Mouse (Mus musculus) left cerebral cortex, postnatal 25 days (tissue): ENCODE data around the gene Pofut2. TPM values are rescaled to one million over a fixed set of nuclear protein-coding genes. Genes with fewer than 3 reads are reported as not detected.

ENCODE experiments used
- DNase-seq, 2 experiments: peaks; one replicate each; pipeline ENCODE4 v3.0.0; 2022; ENCODE audit warnings: low spot score in 2 of 2, mixed read lengths in 1 of 2
- intact Hi-C: fragments of 180-260 bp; cut with DNase I; formaldehyde crosslinking; loops from one replicate; pipeline ENCODE4 v1.15.1; 2025
- total RNA-seq, 2 experiments: library from RNA; stranded (reverse); gene quantifications; 2 replicates each; pipeline ENCODE4 v1.2.3; 2021

The Pofut2 gene
- total RNA-seq, 2 experiments from 2014 or later, result 32.8 to 35.9 TPM

DNA sequence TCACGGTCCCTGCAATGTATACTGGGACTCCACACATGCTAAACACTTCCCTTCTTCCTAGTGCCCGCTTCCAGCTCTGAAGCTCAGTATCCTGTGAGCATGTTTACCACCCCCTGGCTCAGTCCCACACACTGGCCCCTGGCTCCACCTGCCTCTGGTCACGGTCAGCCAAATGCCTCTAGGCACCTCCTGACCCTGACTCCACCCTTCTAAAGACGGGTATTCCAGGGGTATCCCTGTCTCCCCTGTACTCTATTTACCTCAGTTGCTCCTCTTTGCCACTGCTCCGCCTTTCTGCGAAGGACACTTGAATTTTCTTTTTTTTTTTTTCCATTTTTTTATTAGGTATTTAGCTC, 31.7 kb upstream of the Pofut2 start:
- intact Hi-C loops, result no loop called here

GRCm38 (mm10) chr10:77229609-77230595, 29.1 kb upstream of the Pofut2 start:
- intact Hi-C loops, result no loop called here
- DNase-seq, result no peak

More for the DNA sequence above, 31.7 kb upstream of the Pofut2 start:
- no peak for DNase-seq

DNA sequence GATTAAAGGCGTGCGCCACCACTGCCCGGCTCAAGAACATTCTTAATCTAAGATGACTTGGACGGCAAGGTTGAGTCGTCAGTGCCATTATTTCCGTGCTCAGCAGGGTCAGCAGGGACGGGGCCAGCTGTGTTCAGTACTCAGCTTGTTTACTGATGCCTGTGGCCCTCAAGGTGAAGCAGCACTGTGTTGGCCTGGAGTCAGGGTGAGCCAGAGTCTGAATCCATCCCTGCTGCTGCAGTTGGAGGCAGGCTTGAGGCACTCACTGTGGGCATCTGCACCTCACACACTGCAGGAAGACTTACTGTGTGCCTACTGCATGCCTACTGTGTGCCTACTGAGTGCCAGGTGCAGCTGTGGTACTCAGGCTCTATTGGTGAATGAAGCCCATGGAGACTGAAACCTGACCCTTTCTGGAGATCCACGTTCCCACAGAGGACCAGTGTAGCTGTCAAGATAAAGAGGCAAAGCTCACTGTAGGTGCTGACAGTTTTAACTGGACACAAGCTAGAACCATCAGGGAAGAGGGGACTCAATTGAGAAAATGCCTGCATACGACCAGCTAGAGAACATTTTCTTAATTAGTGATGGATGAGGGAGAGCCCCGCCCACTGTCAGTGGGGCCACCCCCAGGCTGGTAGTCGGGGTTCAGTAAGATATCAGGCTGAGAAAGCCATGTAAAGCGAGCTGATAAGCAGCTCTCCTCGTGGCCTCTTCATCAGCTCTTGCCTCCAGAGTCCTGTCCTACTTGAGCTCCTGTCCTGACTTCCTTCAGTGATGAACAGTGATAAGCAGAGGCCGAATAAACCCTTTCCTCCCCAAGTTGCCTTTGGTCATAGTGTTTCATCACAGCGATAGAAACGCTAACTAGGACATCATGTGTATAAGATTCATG, 26.9 kb upstream of the Pofut2 start:
- no peak for DNase-seq
- intact Hi-C loops, result no loop called here

DNA sequence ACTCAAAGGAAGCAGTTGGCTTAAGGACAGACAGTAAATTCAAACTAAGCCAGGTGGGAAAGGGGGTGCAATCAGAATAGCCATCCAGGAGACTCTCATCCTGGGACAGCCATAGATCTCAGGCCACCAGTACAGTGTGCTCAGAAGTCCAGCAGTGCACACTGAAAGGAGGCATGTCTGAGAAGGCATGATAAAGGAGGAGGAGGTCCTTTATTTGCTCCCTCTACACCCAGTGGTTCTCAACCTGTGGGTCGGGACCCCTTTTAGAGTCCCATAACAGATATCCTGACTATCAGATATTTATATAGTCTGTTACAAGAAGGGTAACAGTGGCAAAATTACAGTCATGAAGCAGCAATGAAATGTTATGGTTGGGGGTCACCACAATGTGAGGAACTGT, 25.8 kb upstream of the Pofut2 start:
- intact Hi-C loops, result no loop called here
- DNase-seq, result no peak

- intact Hi-C loops, result loop anchor here (5.0 kb wide), 1 partner anchor 1603 kb away; no protein-coding TSS in a partner anchor
- DNase-seq, result no peak
Measured at GRCm38 (mm10) chr10:77234991-77235616, 23.9 kb upstream of the Pofut2 start.

- intact Hi-C loops, result loop anchor here (5.0 kb wide), 1 partner anchor 1606 kb away; no protein-coding TSS in a partner anchor
- peak in 1 of 2 experiments; percentile 54 for DNase-seq
Measured at GRCm38 (mm10) chr10:77237795-77238580, 21.0 kb upstream of the Pofut2 start.

- DNase-seq, result no peak
- intact Hi-C loops, result no loop called here
Measured at GRCm38 (mm10) chr10:77240764-77241163, 18.3 kb upstream of the Pofut2 start.

- intact Hi-C loops, result no loop called here
- no peak for DNase-seq
Measured at GRCm38 (mm10) chr10:77242396-77242795, 16.6 kb upstream of the Pofut2 start.

DNA sequence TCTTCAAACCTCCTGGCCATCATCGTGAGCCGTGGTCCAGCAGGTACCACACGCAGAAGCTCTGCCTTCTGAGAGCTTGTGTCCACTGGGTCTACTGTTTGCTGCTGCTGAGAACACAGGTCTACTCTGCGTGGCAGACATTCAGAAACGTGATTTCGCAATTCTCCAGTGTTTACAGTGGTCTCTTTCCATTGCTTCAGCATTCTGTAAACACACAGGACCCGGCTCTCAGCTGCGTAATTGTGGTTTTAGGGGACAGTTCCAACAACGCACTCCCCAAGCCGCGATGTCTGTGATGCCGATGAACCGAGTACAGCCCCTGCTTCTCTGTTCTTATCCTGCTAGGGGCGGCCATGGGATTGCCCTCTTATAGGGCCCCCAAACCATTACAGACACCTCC, 16.1 kb upstream of the Pofut2 start:
- intact Hi-C loops, result no loop called here
- no peak for DNase-seq

GRCm38 (mm10) chr10:77243572-77244161, 15.4 kb upstream of the Pofut2 start:
- DNase-seq, result no peak
- intact Hi-C loops, result no loop called here

DNA sequence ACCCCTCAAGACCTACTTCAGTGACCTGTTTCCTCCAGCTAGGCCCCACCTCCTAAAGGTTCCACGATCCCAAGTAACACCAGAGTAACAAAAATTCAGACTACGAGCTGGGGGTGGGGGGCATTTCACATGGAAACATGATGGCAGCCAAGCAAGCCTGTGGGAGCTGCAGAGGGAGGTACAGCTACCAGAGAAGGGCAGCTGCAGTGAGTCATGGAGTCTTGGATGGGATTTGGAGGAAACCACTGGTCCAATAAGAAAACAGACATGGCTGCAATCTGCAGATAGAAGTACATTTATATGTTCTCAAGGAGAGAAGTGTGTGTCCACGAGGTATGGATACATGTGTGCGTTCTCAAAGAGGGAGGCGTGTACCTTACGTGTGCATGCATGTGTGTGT, 14.2 kb upstream of the Pofut2 start:
- intact Hi-C loops, result no loop called here
- no peak for DNase-seq

DNA sequence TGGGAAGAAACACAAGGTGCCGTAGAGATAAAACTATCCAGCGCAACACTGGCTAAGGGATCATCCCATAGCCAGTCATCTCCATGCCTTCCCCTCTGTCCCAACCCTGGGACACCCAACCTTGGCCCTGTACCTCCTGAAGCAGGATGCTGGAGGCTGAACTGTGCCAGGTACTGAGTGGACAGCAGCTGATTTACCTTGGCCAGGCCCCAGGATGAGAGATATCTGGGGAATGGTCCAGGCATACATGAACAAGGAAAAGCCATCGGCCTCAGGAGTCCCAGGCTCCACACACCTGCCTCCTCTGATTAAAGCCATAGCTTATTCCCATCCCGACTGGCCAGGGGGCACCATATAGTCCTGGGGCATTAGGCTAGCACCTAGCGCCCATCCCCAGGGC, 12.0 kb upstream of the Pofut2 start:
- DNase-seq, result no peak
- intact Hi-C loops, result no loop called here

- DNase-seq, result no peak
- intact Hi-C loops, result no loop called here
Measured at GRCm38 (mm10) chr10:77247707-77248106, 11.3 kb upstream of the Pofut2 start.

DNA sequence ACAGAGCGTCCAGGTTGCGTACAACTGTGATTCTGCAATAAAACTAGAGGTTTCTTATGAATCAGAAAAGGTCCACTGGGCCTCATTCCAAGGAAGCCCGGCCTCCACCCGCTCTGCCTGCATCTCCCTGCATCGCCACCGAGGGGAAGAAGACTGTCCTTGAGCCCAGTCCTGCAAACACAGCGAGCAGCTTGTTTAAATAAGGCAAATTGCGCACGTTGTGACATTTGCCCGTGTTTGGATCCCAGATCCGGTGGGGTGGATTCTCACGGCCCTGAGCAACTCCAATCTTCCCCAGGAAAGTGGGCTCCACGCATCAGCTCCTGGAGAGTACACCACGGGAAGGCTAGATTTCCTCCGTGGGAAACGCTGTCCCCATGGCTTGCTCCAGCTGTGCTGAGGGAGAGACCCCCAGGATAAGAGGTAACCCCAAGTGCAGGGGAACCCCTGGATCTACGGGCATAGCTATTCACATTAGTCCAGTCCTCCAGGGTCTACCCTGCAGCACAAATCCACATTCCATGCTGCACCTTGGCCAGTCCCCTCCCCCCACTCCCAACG, 7.7 kb upstream of the Pofut2 start:
- intact Hi-C loops, result loop anchor here (5.0 kb wide), 1 partner anchor 44 kb away; no protein-coding TSS in a partner anchor
- peak in 1 of 2 experiments; percentile 42 for DNase-seq

GRCm38 (mm10) chr10:77251784-77252539, 7.1 kb upstream of the Pofut2 start:
- no peak for DNase-seq
- intact Hi-C loops, result loop anchor here (1.0 to 5.0 kb wide), 2 partner anchors 45 to 170 kb away; no protein-coding TSS in a partner anchor

DNA sequence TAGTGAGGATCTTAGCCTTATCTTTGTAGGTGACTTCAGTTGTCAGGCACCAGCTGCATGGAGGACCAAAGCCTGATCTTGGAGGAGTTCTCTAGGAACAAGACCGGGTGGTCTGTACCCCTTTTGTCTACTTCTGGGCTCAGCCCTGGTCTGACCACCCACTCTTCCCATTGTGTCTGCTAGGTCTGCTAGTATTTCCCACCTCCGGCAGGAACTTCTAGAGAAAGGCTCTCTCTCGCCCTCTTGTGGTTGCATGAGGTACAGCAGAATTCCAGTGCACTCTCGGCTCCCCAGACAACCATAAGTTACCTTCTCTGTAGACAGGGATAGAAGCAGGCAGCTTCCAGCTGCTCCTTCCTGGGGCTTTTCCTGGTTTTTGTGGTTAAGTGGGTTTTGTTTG, 6.2 kb upstream of the Pofut2 start:
- intact Hi-C loops, result loop anchor here (1.0 to 5.0 kb wide), 3 partner anchors 45 to 170 kb away; no protein-coding TSS in a partner anchor
- peak; percentile 80 to 85 for DNase-seq

DNA sequence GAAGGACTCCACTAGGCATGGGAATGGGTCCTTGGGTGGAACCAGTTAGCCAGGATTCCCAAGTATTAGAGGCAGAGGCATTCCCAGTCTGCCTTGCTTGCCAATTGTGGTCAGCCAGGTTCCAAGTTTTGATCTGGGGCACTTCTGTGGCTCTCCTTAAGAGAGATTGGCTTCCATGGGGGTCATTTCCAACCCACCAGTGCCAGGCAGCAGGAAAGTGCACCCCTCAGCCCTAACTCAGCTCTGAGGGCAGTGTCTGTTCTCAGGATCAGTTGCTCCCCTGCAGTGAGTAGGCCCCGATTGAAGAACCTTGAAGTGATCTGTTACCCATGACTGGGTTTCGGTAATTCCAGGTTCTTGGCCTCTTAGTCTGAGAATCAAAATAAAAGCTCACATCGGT, 3.8 kb upstream of the Pofut2 start:
- no peak for DNase-seq
- intact Hi-C loops, result loop anchor here (5.0 kb wide), 1 partner anchor 418 kb away; no protein-coding TSS in a partner anchor
